Mouse (Mus musculus) left cerebral cortex, postnatal 36 days (tissue): ENCODE measurements at regions not wholly inside any gene's neighbourhood (a gene's known extent, or its start where the extent isn't known, plus 50 kb on each side); places are given as distances from the start of the nearest gene placed in this dataset.

Experiments used
- DNase-seq, 2 experiments: peaks; one replicate each; pipeline ENCODE4 v3.0.0; 2021 to 2022; ENCODE audit warnings: low spot score in 2 of 2, mixed read lengths in 1 of 2
- intact Hi-C: fragments of 180-260 bp; cut with DNase I; formaldehyde crosslinking; loops from one replicate; pipeline ENCODE4 v1.15.1; 2025

GRCm38 (mm10) chr2:61046111-61046767, 83.2 kb upstream of the Rbms1 start:
- intact Hi-C loops, result no loop called here
- no peak for DNase-seq

GRCm38 (mm10) chr2:61045467-61045866, 82.5 kb upstream of the Rbms1 start:
- no peak for DNase-seq
- intact Hi-C loops, result no loop called here

- intact Hi-C loops, result no loop called here
- no peak for DNase-seq
Measured at GRCm38 (mm10) chr2:61032920-61033319, 69.9 kb upstream of the Rbms1 start.

- no peak for DNase-seq
- intact Hi-C loops, result no loop called here
Measured at GRCm38 (mm10) chr2:61029706-61030105, 66.7 kb upstream of the Rbms1 start.

- intact Hi-C loops, result no loop called here
- no peak for DNase-seq
Measured at GRCm38 (mm10) chr2:61028578-61028977, 65.6 kb upstream of the Rbms1 start.

GRCm38 (mm10) chr2:61027686-61028085, 64.7 kb upstream of the Rbms1 start:
- no peak for DNase-seq
- intact Hi-C loops, result no loop called here

GRCm38 (mm10) chr2:61022411-61022810, 59.4 kb upstream of the Rbms1 start:
- no peak for DNase-seq
- intact Hi-C loops, result no loop called here

- no peak for DNase-seq
- intact Hi-C loops, result no loop called here
Measured at GRCm38 (mm10) chr2:61020791-61021190, 57.8 kb upstream of the Rbms1 start.

GRCm38 (mm10) chr2:61013006-61013405, 50.0 kb upstream of the Rbms1 start:
- intact Hi-C loops, result no loop called here
- no peak for DNase-seq
